Mouse (Mus musculus) forebrain, embryonic 13.5 days (tissue): ENCODE results near the gene Cyfip2. TPM values are rescaled to one million over a fixed set of nuclear protein-coding genes. Genes with fewer than 3 reads are reported as not detected.

Experiments used
- ATAC-seq: fragments of 200-750 bp; cut with Nextera tagmentation; 2 replicates; pipeline ENCODE4 v1.8.0; 2017
- H3K27ac ChIP-seq: fragments of 300-500 bp; sonication (generic); 2 replicates; pipeline ENCODE4 v1.5.1; 2015; ENCODE audit warnings: inconsistent platforms, mild to moderate bottlenecking, moderate library complexity
- H3K27me3 ChIP-seq: fragments of 300-500 bp; sonication (generic); 2 replicates; pipeline ENCODE4 v1.6.1; 2015; ENCODE audit warnings: mild to moderate bottlenecking, inconsistent platforms
- H3K36me3 ChIP-seq: fragments of 300-500 bp; sonication (generic); 2 replicates; pipeline ENCODE4 v1.6.1; 2015; ENCODE audit warnings: mild to moderate bottlenecking, inconsistent platforms; ENCODE audit not compliant: poor library complexity, severe bottlenecking
- H3K4me1 ChIP-seq: fragments of 300-500 bp; sonication (generic); 2 replicates; pipeline ENCODE4 v1.6.1; 2015; ENCODE audit warnings: inconsistent platforms
- H3K4me2 ChIP-seq: fragments of 300-500 bp; sonication (generic); 2 replicates; pipeline ENCODE4 v1.6.1; 2015; ENCODE audit warnings: inconsistent platforms, mild to moderate bottlenecking, moderate library complexity
- H3K4me3 ChIP-seq: fragments of 300-500 bp; sonication (generic); 2 replicates; pipeline ENCODE4 v1.5.1; 2015; ENCODE audit warnings: mild to moderate bottlenecking, inconsistent platforms
- H3K9ac ChIP-seq: fragments of 300-500 bp; sonication (generic); 2 replicates; pipeline ENCODE4 v1.6.1; 2015; ENCODE audit warnings: mild to moderate bottlenecking, inconsistent platforms
- H3K9me3 ChIP-seq: fragments of 300-500 bp; sonication (generic); replicated peaks from 2 replicates; pipeline ENCODE4 v1.6.1; 2016; ENCODE audit warnings: inconsistent platforms
- WGBS: fragments of 180-500 bp; shearing (Covaris S2); methylation state at CpG from one replicate; pipeline ENCODE4 v1.1.7; 2015; 5-methylcytosine and 5-hydroxymethylcytosine counted together
- polyA plus RNA-seq: library from polyadenylated mRNA; unstranded; fragments of >200 nt; fragmentation: Nextera tagmentation; extraction: Ambion mirVana; gene quantifications from 2 replicates; pipeline ENCODE4 v1.2.1, GENCODE M21; 2015

Cyfip2 gene
- polyA plus RNA-seq, 1 experiment from 2014 or later: 55.9 TPM

GRCm38 (mm10) chr11:46244731-46245604 is 67.7 kb downstream of the Cyfip2 start:
- Histone ChIP-seq H3K4me2 (no peak overlapping the region), H3K4me3 (no peak overlapping the region), H3K36me3 (peaks cover 85% of the 10 kb centered on the region), H3K9ac (no peak overlapping the region), H3K9me3 (no peaks in the 10 kb centered on the region), H3K27me3 (no peaks in the 10 kb centered on the region), H3K27ac (no peak overlapping the region), H3K4me1 (no peaks in the 10 kb centered on the region)
- no peak for ATAC-seq
- WGBS: 72% methylated on average over 23 of the region's 23 CpGs

GRCm38 (mm10) chr11:46241985-46242384 is 70.7 kb downstream of the Cyfip2 start:
- no peaks in the 10 kb centered on the region for H3K27me3 ChIP-seq
- 91% methylated on average over 8 of the region's 8 CpGs for WGBS
- H3K4me2 ChIP-seq: no peak overlapping the region
- no peak overlapping the region for H3K4me3 ChIP-seq
- ATAC-seq: no peak
- H3K9ac ChIP-seq: no peak overlapping the region
- H3K36me3 ChIP-seq: peaks cover 85% of the 10 kb centered on the region
- H3K27ac ChIP-seq: no peak overlapping the region
- H3K9me3 ChIP-seq: no peaks in the 10 kb centered on the region
- no peaks in the 10 kb centered on the region for H3K4me1 ChIP-seq

- no peak overlapping the region for H3K4me3 ChIP-seq
- no peak for ATAC-seq
- H3K4me1 ChIP-seq: peaks cover under 1% of the 10 kb centered on the region; the same call in 1 of the 2 replicates
- H3K27me3 ChIP-seq: no peaks in the 10 kb centered on the region
- no peak overlapping the region for H3K4me2 ChIP-seq
- no peak overlapping the region for H3K27ac ChIP-seq
- H3K9ac ChIP-seq: no peak overlapping the region
- H3K36me3 ChIP-seq: peaks cover 83% of the 10 kb centered on the region
- WGBS: 98% methylated on average over 7 of the region's 7 CpGs
- H3K9me3 ChIP-seq: no peaks in the 10 kb centered on the region
Observed at GRCm38 (mm10) chr11:46241150-46241673, 71.4 kb downstream of the Cyfip2 start.

- Histone ChIP-seq H3K27ac (no peak overlapping the region), H3K4me1 (peaks cover 21% of the 10 kb centered on the region), H3K27me3 (no peaks in the 10 kb centered on the region), H3K9me3 (no peaks in the 10 kb centered on the region), H3K9ac (no peak overlapping the region), H3K36me3 (peaks cover 65% of the 10 kb centered on the region), H3K4me3 (no peak overlapping the region), H3K4me2 (no peak overlapping the region)
- ATAC-seq: no peak
- WGBS: 46% methylated on average over 4 of the region's 4 CpGs
Observed at GRCm38 (mm10) chr11:46236976-46237375, 75.7 kb downstream of the Cyfip2 start.

GRCm38 (mm10) chr11:46235334-46235733 is 77.3 kb downstream of the Cyfip2 start, which contains the start of gene Fndc9:
Gene Fndc9 (plus strand): TSS chr11:46235531.
- H3K9me3 ChIP-seq: no peaks in the 10 kb centered on the region
- H3K9ac ChIP-seq: peak within 1 kb of the TSS; percentile 28
- H3K36me3 ChIP-seq: peaks cover 63% of the 10 kb centered on the region
- H3K4me2 ChIP-seq: peak within 1 kb of the TSS; percentile 27
- peak; percentile 70 for ATAC-seq
- H3K4me1 ChIP-seq: peaks cover 21% of the 10 kb centered on the region
- H3K4me3 ChIP-seq: no peak within 1 kb of the TSS
- H3K27me3 ChIP-seq: no peaks in the 10 kb centered on the region
- peak within 1 kb of the TSS; percentile 64 for H3K27ac ChIP-seq
- 21% methylated on average over 11 of the region's 11 CpGs for WGBS

- Histone ChIP-seq H3K27ac (peak overlapping the region; percentile 64; the same call in 1 of the 2 replicates), H3K4me3 (no peak overlapping the region), H3K4me1 (peaks cover 21% of the 10 kb centered on the region), H3K9me3 (no peaks in the 10 kb centered on the region), H3K9ac (no peak overlapping the region), H3K27me3 (no peaks in the 10 kb centered on the region), H3K4me2 (no peak overlapping the region), H3K36me3 (peaks cover 56% of the 10 kb centered on the region)
- WGBS: 78% methylated on average over 4 of the region's 4 CpGs
- ATAC-seq: peak; percentile 52
Observed at GRCm38 (mm10) chr11:46233966-46234365, 78.7 kb downstream of the Cyfip2 start.

- Histone ChIP-seq H3K4me1 (peaks cover 21% of the 10 kb centered on the region), H3K9me3 (no peaks in the 10 kb centered on the region), H3K27me3 (no peaks in the 10 kb centered on the region), H3K27ac (no peak overlapping the region), H3K9ac (no peak overlapping the region), H3K4me3 (no peak overlapping the region), H3K4me2 (no peak overlapping the region), H3K36me3 (peaks cover 53% of the 10 kb centered on the region)
- ATAC-seq: no peak
- 92% methylated on average over 4 of the region's 4 CpGs for WGBS
Observed at GRCm38 (mm10) chr11:46232803-46233202, 79.9 kb downstream of the Cyfip2 start.

GRCm38 (mm10) chr11:46230184-46230583 is 82.5 kb downstream of the Cyfip2 start:
- Histone ChIP-seq H3K36me3 (peaks cover 44% of the 10 kb centered on the region), H3K4me2 (no peak overlapping the region), H3K9ac (no peak overlapping the region), H3K27ac (no peak overlapping the region), H3K4me1 (peaks cover 10% of the 10 kb centered on the region), H3K27me3 (no peaks in the 10 kb centered on the region), H3K9me3 (no peaks in the 10 kb centered on the region), H3K4me3 (no peak overlapping the region)
- ATAC-seq: no peak
- WGBS: 73% methylated on average over 6 of the region's 6 CpGs

GRCm38 (mm10) chr11:46225345-46225744 is 87.3 kb downstream of the Cyfip2 start:
- WGBS: 91% methylated on average over 5 of the region's 5 CpGs

GRCm38 (mm10) chr11:46223575-46223974 is 89.1 kb downstream of the Cyfip2 start:
- Histone ChIP-seq H3K4me3 (no peak overlapping the region), H3K4me1 (peaks cover 9% of the 10 kb centered on the region; the same call in 1 of the 2 replicates), H3K9ac (no peak overlapping the region), H3K9me3 (no peaks in the 10 kb centered on the region), H3K36me3 (peaks cover 62% of the 10 kb centered on the region), H3K4me2 (no peak overlapping the region), H3K27ac (no peak overlapping the region), H3K27me3 (no peaks in the 10 kb centered on the region)
- WGBS: 79% methylated on average over 2 of the region's 2 CpGs
- ATAC-seq: no peak

More at GRCm38 (mm10) chr11:46225345-46225744, 87.3 kb downstream of the Cyfip2 start:
- Histone ChIP-seq H3K27me3 (no peaks in the 10 kb centered on the region), H3K9me3 (no peaks in the 10 kb centered on the region), H3K27ac (no peak overlapping the region), H3K4me2 (no peak overlapping the region), H3K4me3 (no peak overlapping the region), H3K9ac (no peak overlapping the region), H3K4me1 (no peaks in the 10 kb centered on the region), H3K36me3 (peaks cover 64% of the 10 kb centered on the region)
- no peak for ATAC-seq

GRCm38 (mm10) chr11:46220211-46220610 is 92.4 kb downstream of the Cyfip2 start:
- 69% methylated on average over 2 of the region's 2 CpGs for WGBS
- Histone ChIP-seq H3K27ac (no peak overlapping the region), H3K27me3 (no peaks in the 10 kb centered on the region), H3K4me1 (peaks cover 13% of the 10 kb centered on the region; the same call in 1 of the 2 replicates), H3K36me3 (peaks cover 62% of the 10 kb centered on the region), H3K4me2 (no peak overlapping the region), H3K9me3 (no peaks in the 10 kb centered on the region), H3K4me3 (no peak overlapping the region), H3K9ac (no peak overlapping the region)
- ATAC-seq: no peak

- H3K9ac ChIP-seq: no peak overlapping the region
Observed at GRCm38 (mm10) chr11:46219380-46219779, 93.3 kb downstream of the Cyfip2 start.

More at GRCm38 (mm10) chr11:46219380-46219779, 93.3 kb downstream of the Cyfip2 start:
- no peak for ATAC-seq
- Histone ChIP-seq H3K4me3 (no peak overlapping the region), H3K27ac (peak overlapping the region; percentile 88), H3K9me3 (no peaks in the 10 kb centered on the region), H3K4me2 (no peak overlapping the region), H3K36me3 (peaks cover 58% of the 10 kb centered on the region), H3K27me3 (no peaks in the 10 kb centered on the region), H3K4me1 (peaks cover 13% of the 10 kb centered on the region; the same call in 1 of the 2 replicates)
- WGBS: 80% methylated on average over 9 of the region's 9 CpGs
